18 mouse cellular contexts compared by ENCODE assay signal in the genomic region with DNA sequence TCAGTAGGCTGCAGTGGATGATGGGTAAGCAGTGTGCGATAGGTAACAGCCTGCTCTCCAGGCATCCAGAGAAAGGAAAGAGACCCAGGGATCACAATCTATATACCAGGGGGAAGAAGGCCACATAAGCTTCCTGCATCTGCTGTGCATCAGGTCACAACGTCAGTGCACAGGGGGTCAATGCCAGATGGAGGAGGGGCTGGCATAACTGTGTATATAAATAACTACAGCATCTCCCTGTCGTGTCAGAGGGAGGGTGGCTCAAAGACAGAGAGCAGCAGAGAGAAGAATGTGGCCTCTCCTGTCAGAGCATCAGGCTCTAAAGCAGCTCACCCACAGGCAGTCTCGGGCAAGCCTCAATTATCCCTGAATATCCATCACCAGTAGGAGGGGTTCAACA. TPM values are rescaled to one million over a fixed set of nuclear protein-coding genes. Genes with fewer than 3 reads are reported as not detected.
DNase-seq lines count a peak whose midpoint lies in the region; ATAC-seq and TF ChIP-seq lines count a peak whose summit lies in the region.
"Had no signal": no experiment of that assay in that cellular context is flagged by ENCODE, and none has a peak within 500 bp of the region (broad histone marks: within the 10 kb centered on the region; RNA-seq: fewer than 3 reads in every experiment).

No protein-coding gene starts in this region.

- 41% methylated on average over 4 of the region's 4 CpGs for WGBS in heart, embryonic 10.5 days
- WGBS in heart, embryonic 14.5 days = 28% methylated on average over 4 of the region's 4 CpGs
- WGBS in hindbrain, embryonic 16.5 days = 52% methylated on average over 4 of the region's 4 CpGs
- 67% methylated on average over 4 of the region's 4 CpGs for WGBS in hindbrain, postnatal 0 days

- no peak overlapping the region for H3K4me3 ChIP-seq in heart, embryonic 10.5 days
- no peak overlapping the region for H3K4me3 ChIP-seq in heart, embryonic 14.5 days (ENCODE audit: control insufficient read depth in 1 of 2, insufficient read depth in 1 of 2, low read depth in 1 of 2, low read length in 2 of 2)
- H3K4me3 ChIP-seq in hindbrain, embryonic 16.5 days (ENCODE audit: low read length) = no peak overlapping the region
- no peak overlapping the region for H3K4me3 ChIP-seq in hindbrain, postnatal 0 days (ENCODE audit: low read length)
- H3K4me3 ChIP-seq: embryonic facial prominence, embryonic 12.5 days; forebrain, embryonic 15.5 days had no signal

- H3K4me2 ChIP-seq in heart, embryonic 14.5 days (ENCODE audit: low read length) = no peak overlapping the region
- no peak overlapping the region for H3K4me2 ChIP-seq in hindbrain, embryonic 16.5 days (ENCODE audit: low read length)
- no peak overlapping the region for H3K4me2 ChIP-seq in hindbrain, postnatal 0 days (ENCODE audit: low read depth, low read length)
- H3K4me2 ChIP-seq: embryonic facial prominence, embryonic 12.5 days; forebrain, embryonic 15.5 days had no signal

- intact Hi-C loops in heart, postnatal 36 days (cut with DNase I) = no loop called here

- peak overlapping the region; percentile 57; the same call in 1 of the 2 replicates for H3K27ac ChIP-seq in heart, embryonic 10.5 days
- peak overlapping the region; percentile 66 to 69 for H3K27ac ChIP-seq in heart, embryonic 14.5 days (replicated peaks in 1 of 2; ENCODE audit: control insufficient read depth in 1 of 2, insufficient read depth in 1 of 2, low read depth in 2 of 2, low read length in 2 of 2)
- 0 out of 2 replicates have a peak overlapping the region, but pooled peaks have one; percentile 29 for H3K27ac ChIP-seq in hindbrain, embryonic 16.5 days (ENCODE audit: low read depth, low read length)
- no peak overlapping the region; the same call in 1 of the 2 replicates for H3K27ac ChIP-seq in hindbrain, postnatal 0 days
- H3K27ac ChIP-seq: embryonic facial prominence, embryonic 12.5 days; forebrain, embryonic 15.5 days had no signal

- no peak for DNase-seq in heart, embryonic 10.5 days (ENCODE audit: low spot score)
- DNase-seq in heart, postnatal 4 days = no peak
- no peak for DNase-seq in heart, postnatal 36 days
- DNase-seq in hindbrain, postnatal 0 days (ENCODE audit: low spot score) = no peak
- no peak for DNase-seq in ovary, adult 18-20 months (ENCODE audit: low spot score)
- DNase-seq in B cell, adult 2 months = no peak
- DNase-seq: adrenal gland, postnatal 14 days; cerebellum, adult 11-12 months; cerebellum, adult 9-10 months; cerebellum, postnatal 25 days had no signal

- H3K9me3 ChIP-seq in heart, embryonic 10.5 days = no peaks in the 10 kb centered on the region
- H3K9me3 ChIP-seq in heart, embryonic 14.5 days (ENCODE audit: control insufficient read depth, low read length) = no peaks in the 10 kb centered on the region
- H3K9me3 ChIP-seq in hindbrain, embryonic 16.5 days (ENCODE audit: control insufficient read depth, low read length) = no peaks in the 10 kb centered on the region
- no peaks in the 10 kb centered on the region for H3K9me3 ChIP-seq in hindbrain, postnatal 0 days (ENCODE audit: low read length)
- H3K9me3 ChIP-seq: embryonic facial prominence, embryonic 12.5 days; forebrain, embryonic 15.5 days had no signal

- H3K4me1 ChIP-seq in heart, embryonic 10.5 days = peaks cover 62% of the 10 kb centered on the region
- peaks cover 21 to 55% of the 10 kb centered on the region in 2 experiments for H3K4me1 ChIP-seq in heart, embryonic 14.5 days (ENCODE audit: control insufficient read depth in 2 of 2, insufficient read depth in 2 of 2, low read length in 2 of 2)
- H3K4me1 ChIP-seq in hindbrain, embryonic 16.5 days (ENCODE audit: control insufficient read depth, insufficient read depth, low read depth, low read length) = no peaks in the 10 kb centered on the region
- H3K4me1 ChIP-seq in hindbrain, postnatal 0 days (ENCODE audit: insufficient read depth, low read length) = no peaks in the 10 kb centered on the region
- H3K4me1 ChIP-seq: forebrain, embryonic 15.5 days had no signal

- TF ChIP-seq CTCF in hindbrain, postnatal 0 days (IDR thresholded peaks at IDR 0.05; ENCODE audit: low read depth) = no peak

- 0 out of 2 replicates have a peak, but pooled peaks cover 4% of the 10 kb centered on the region for H3K27me3 ChIP-seq in heart, embryonic 10.5 days (ENCODE audit: insufficient read depth, poor library complexity, severe bottlenecking)
- no peaks in the 10 kb centered on the region for H3K27me3 ChIP-seq in heart, embryonic 14.5 days (ENCODE audit: control insufficient read depth, insufficient read depth, low read length)
- no peaks in the 10 kb centered on the region for H3K27me3 ChIP-seq in hindbrain, embryonic 16.5 days (replicated peaks; ENCODE audit: control insufficient read depth, insufficient read depth, low read length)
- no peaks in the 10 kb centered on the region for H3K27me3 ChIP-seq in hindbrain, postnatal 0 days (ENCODE audit: insufficient read depth, low read length)
- H3K27me3 ChIP-seq: CH12.LX; embryonic facial prominence, embryonic 12.5 days; forebrain, embryonic 15.5 days; Patski had no signal

- H3K36me3 ChIP-seq in heart, embryonic 10.5 days = peaks cover 72% of the 10 kb centered on the region
- peaks cover 79% of the 10 kb centered on the region for H3K36me3 ChIP-seq in heart, embryonic 14.5 days (ENCODE audit: control insufficient read depth, insufficient read depth, low read length)
- peaks cover 12% of the 10 kb centered on the region for H3K36me3 ChIP-seq in hindbrain, embryonic 16.5 days (ENCODE audit: control insufficient read depth, insufficient read depth, low read length)
- H3K36me3 ChIP-seq in hindbrain, postnatal 0 days (ENCODE audit: insufficient read depth, low read length) = peaks cover 29% of the 10 kb centered on the region; the same call in 1 of the 2 replicates

- no peak for ATAC-seq in heart, embryonic 14.5 days (ENCODE audit: insufficient number of reproducible peaks, insufficient read depth, low FRiP score, low read depth)
- no peak for ATAC-seq in hindbrain, embryonic 16.5 days
- no peak for ATAC-seq in hindbrain, postnatal 0 days
- ATAC-seq: activated CD4-positive, CD25-positive, alpha-beta regulatory T cell, adult 4 months; forebrain, embryonic 15.5 days; intestine, embryonic 16.5 days; Patski had no signal

- H3K9ac ChIP-seq in heart, embryonic 14.5 days (ENCODE audit: low read length) = no peak overlapping the region
- H3K9ac ChIP-seq in hindbrain, embryonic 16.5 days (ENCODE audit: low read depth, low read length) = no peak overlapping the region
- H3K9ac ChIP-seq in hindbrain, postnatal 0 days (replicated peaks; ENCODE audit: low read length) = no peak overlapping the region
- H3K9ac ChIP-seq: embryonic facial prominence, embryonic 12.5 days; forebrain, embryonic 15.5 days had no signal

RNA-seq across cellular contexts. Expression of a gene that starts 34.7 kb away (rescaled TPM):
- 399 and 412 TPM in 2 replicates for polyA plus RNA-seq in heart, embryonic 10.5 days (2016; fragmentation: Nextera tagmentation; extraction: Ambion mirVana)
- total RNA-seq in heart, postnatal 4 days (2021) = 100 to 1,000 TPM; 233 to 244 TPM
- 469 and 487 TPM in 2 replicates for polyA plus RNA-seq in heart, embryonic 14.5 days (2014; fragmentation: Nextera tagmentation; extraction: Ambion mirVana)
- total RNA-seq in heart, postnatal 36 days (2021) = 100 to 1,000 TPM; 183 to 184 TPM
- polyA plus RNA-seq in hindbrain, embryonic 16.5 days (2015; fragmentation: Nextera tagmentation; extraction: Ambion mirVana) = 641 and 689 TPM in 2 replicates
- 524 and 552 TPM in 2 replicates for total RNA-seq in hindbrain, postnatal 0 days (2014; rRNA removed)
- polyA plus RNA-seq in hindbrain, postnatal 0 days (2015; fragmentation: Nextera tagmentation; extraction: Ambion mirVana) = 725 and 737 TPM in 2 replicates

RNA-seq across cellular contexts. Expression of a gene that starts 40.8 kb away (rescaled TPM):
- 0.58 and 1.2 TPM in 2 replicates for polyA plus RNA-seq in heart, embryonic 10.5 days (2016; fragmentation: Nextera tagmentation; extraction: Ambion mirVana)
- 1 to 10 TPM; 1.4 to 1.5 TPM for total RNA-seq in heart, postnatal 4 days (2021)
- polyA plus RNA-seq in heart, embryonic 14.5 days (2014; fragmentation: Nextera tagmentation; extraction: Ambion mirVana) = 0.55 and 0.82 TPM in 2 replicates
- total RNA-seq in heart, postnatal 36 days (2021) = 1 to 10 TPM; 1.1 TPM
- 0.64 and 0.87 TPM in 2 replicates for polyA plus RNA-seq in hindbrain, embryonic 16.5 days (2015; fragmentation: Nextera tagmentation; extraction: Ambion mirVana)
- total RNA-seq in hindbrain, postnatal 0 days (2014; rRNA removed) = 0.10 and 1.1 TPM in 2 replicates
- polyA plus RNA-seq in hindbrain, postnatal 0 days (2015; fragmentation: Nextera tagmentation; extraction: Ambion mirVana) = 0.78 and 1.4 TPM in 2 replicates
